Mouse (Mus musculus): ENCODE measurements around the gene Fam227b. TPM values are rescaled to one million over a fixed set of nuclear protein-coding genes. Genes with fewer than 3 reads are reported as not detected.

The Fam227b gene
- total and polyA plus RNA-seq, 3 experiments = not detected

GRCm38 (mm10) chr2:126090432-126090831, 61.4 kb downstream of the Fam227b start:
- TF ChIP-seq EP300 (IDR thresholded peaks at IDR 0.05; ENCODE audit: insufficient read depth, low read depth, low read length) (no peak), CTCF (IDR thresholded peaks at IDR 0.05) (peak; percentile 23; the same call in 1 of the 2 replicates), POLR2A (IDR thresholded peaks at IDR 0.05; ENCODE audit: insufficient read depth, low read depth, low read length) (no peak)
- no peaks in the 10 kb centered on the region for H3K4me1 ChIP-seq (ENCODE audit: control insufficient read depth, insufficient read depth, low read length)
- no peak overlapping the region for H3K9ac ChIP-seq (ENCODE audit: low read depth, low read length)
- no peaks in the 10 kb centered on the region for H3K79me2 ChIP-seq (replicated peaks; ENCODE audit: control insufficient read depth, insufficient read depth, low read length)
- intact Hi-C loops (cut with DNase I) = no loop called here
- no peak for DNase-seq
- WGBS = 63% methylated on average over 5 of the region's 5 CpGs
- H3K36me3 ChIP-seq (ENCODE audit: control insufficient read depth, insufficient read depth, low read length) = no peaks in the 10 kb centered on the region
- no peak overlapping the region for H3K27ac ChIP-seq
- H3K4me3 ChIP-seq = no peak overlapping the region
- no peaks in the 10 kb centered on the region for H3K27me3 ChIP-seq (ENCODE audit: control insufficient read depth, insufficient read depth, low read length)

- peak overlapping the region; percentile 6; the same call in 1 of the 2 replicates for H3K27ac ChIP-seq
- no peak overlapping the region for H3K4me3 ChIP-seq
- H3K36me3 ChIP-seq (ENCODE audit: control insufficient read depth, insufficient read depth, low read length) = no peaks in the 10 kb centered on the region
- H3K27me3 ChIP-seq (ENCODE audit: control insufficient read depth, insufficient read depth, low read length) = no peaks in the 10 kb centered on the region
- peak in 1 of 2 experiments; percentile 36 for DNase-seq
- TF ChIP-seq POLR2A (IDR thresholded peaks at IDR 0.05; ENCODE audit: insufficient read depth, low read depth, low read length) (no peak), EP300 (IDR thresholded peaks at IDR 0.05; ENCODE audit: insufficient read depth, low read depth, low read length) (peak; percentile 90), CTCF (IDR thresholded peaks at IDR 0.05) (no peak)
- no peak overlapping the region for H3K9ac ChIP-seq (ENCODE audit: low read depth, low read length)
- no peaks in the 10 kb centered on the region for H3K4me1 ChIP-seq (ENCODE audit: control insufficient read depth, insufficient read depth, low read length)
- WGBS = 58% methylated on average over 8 of the region's 8 CpGs
- no peaks in the 10 kb centered on the region for H3K79me2 ChIP-seq (replicated peaks; ENCODE audit: control insufficient read depth, insufficient read depth, low read length)
- intact Hi-C loops (cut with DNase I) = no loop called here
Observed at GRCm38 (mm10) chr2:126086187-126086586, 65.6 kb downstream of the Fam227b start.

- H3K27me3 ChIP-seq (ENCODE audit: control insufficient read depth, insufficient read depth, low read length) = no peaks in the 10 kb centered on the region
- no peaks in the 10 kb centered on the region; the same call in 1 of the 2 replicates for H3K36me3 ChIP-seq (ENCODE audit: control insufficient read depth, insufficient read depth, low read length)
- 40% methylated on average over 3 of the region's 3 CpGs for WGBS
- H3K4me3 ChIP-seq = no peak overlapping the region
- no peaks in the 10 kb centered on the region for H3K4me1 ChIP-seq (ENCODE audit: control insufficient read depth, insufficient read depth, low read length)
- H3K27ac ChIP-seq = no peak overlapping the region
- H3K79me2 ChIP-seq (replicated peaks; ENCODE audit: control insufficient read depth, insufficient read depth, low read length) = no peaks in the 10 kb centered on the region
- no peak overlapping the region for H3K9ac ChIP-seq (ENCODE audit: low read depth, low read length)
- peak in 1 of 2 experiments; percentile 45 for DNase-seq
- TF ChIP-seq POLR2A (IDR thresholded peaks at IDR 0.05; ENCODE audit: insufficient read depth, low read depth, low read length) (no peak), EP300 (IDR thresholded peaks at IDR 0.05; ENCODE audit: insufficient read depth, low read depth, low read length) (peak; percentile 80; the same call in 1 of the 2 replicates)
- intact Hi-C loops (cut with DNase I) = no loop called here
Observed at GRCm38 (mm10) chr2:126084326-126084725, 67.5 kb downstream of the Fam227b start.

GRCm38 (mm10) chr2:126079086-126079485, 72.7 kb downstream of the Fam227b start:
- H3K4me1 ChIP-seq (ENCODE audit: control insufficient read depth, insufficient read depth, low read length) = no peaks in the 10 kb centered on the region
- DNase-seq = no peak
- no peaks in the 10 kb centered on the region for H3K27me3 ChIP-seq (ENCODE audit: control insufficient read depth, insufficient read depth, low read length)
- no peaks in the 10 kb centered on the region for H3K79me2 ChIP-seq (replicated peaks; ENCODE audit: control insufficient read depth, insufficient read depth, low read length)
- no peaks in the 10 kb centered on the region; the same call in 1 of the 2 replicates for H3K36me3 ChIP-seq (ENCODE audit: control insufficient read depth, insufficient read depth, low read length)
- WGBS = 60% methylated on average over 2 of the region's 2 CpGs
- intact Hi-C loops (cut with DNase I) = loop anchor here (5.0 kb wide), 1 partner anchor 37 kb away; no protein-coding TSS in a partner anchor
- H3K9ac ChIP-seq (ENCODE audit: low read depth, low read length) = no peak overlapping the region
- no peak overlapping the region; the same call in 1 of the 2 replicates for H3K27ac ChIP-seq
- no peak overlapping the region for H3K4me3 ChIP-seq
- TF ChIP-seq POLR2A (IDR thresholded peaks at IDR 0.05; ENCODE audit: insufficient read depth, low read depth, low read length) = no peak
- TF ChIP-seq CTCF (IDR thresholded peaks at IDR 0.05) = no peak
- no peak for TF ChIP-seq EP300 (IDR thresholded peaks at IDR 0.05; ENCODE audit: insufficient read depth, low read depth, low read length)

GRCm38 (mm10) chr2:126076506-126076905, 75.3 kb downstream of the Fam227b start:
- Histone ChIP-seq H3K4me1 (ENCODE audit: control insufficient read depth, insufficient read depth, low read length) (no peaks in the 10 kb centered on the region), H3K27me3 (ENCODE audit: control insufficient read depth, insufficient read depth, low read length) (no peaks in the 10 kb centered on the region), H3K9ac (ENCODE audit: low read depth, low read length) (no peak overlapping the region), H3K79me2 (replicated peaks; ENCODE audit: control insufficient read depth, insufficient read depth, low read length) (no peaks in the 10 kb centered on the region), H3K4me3 (no peak overlapping the region), H3K36me3 (ENCODE audit: control insufficient read depth, insufficient read depth, low read length) (no peaks in the 10 kb centered on the region; the same call in 1 of the 2 replicates), H3K27ac (no peak overlapping the region)
- no peak for DNase-seq
- intact Hi-C loops (cut with DNase I) = loop anchor here (5.0 kb wide), 1 partner anchor 34 kb away; no protein-coding TSS in a partner anchor
- WGBS = 83% methylated on average over 6 of the region's 6 CpGs
- TF ChIP-seq CTCF (IDR thresholded peaks at IDR 0.05) (no peak), POLR2A (IDR thresholded peaks at IDR 0.05; ENCODE audit: insufficient read depth, low read depth, low read length) (no peak), EP300 (IDR thresholded peaks at IDR 0.05; ENCODE audit: insufficient read depth, low read depth, low read length) (no peak)

GRCm38 (mm10) chr2:126073744-126074143, 78.1 kb downstream of the Fam227b start:
- no peak overlapping the region for H3K4me3 ChIP-seq
- no peak overlapping the region for H3K9ac ChIP-seq (ENCODE audit: low read depth, low read length)
- no peaks in the 10 kb centered on the region for H3K4me1 ChIP-seq (ENCODE audit: control insufficient read depth, insufficient read depth, low read length)
- no peak for TF ChIP-seq EP300 (IDR thresholded peaks at IDR 0.05; ENCODE audit: insufficient read depth, low read depth, low read length)
- no peak for TF ChIP-seq POLR2A (IDR thresholded peaks at IDR 0.05; ENCODE audit: insufficient read depth, low read depth, low read length)
- TF ChIP-seq CTCF (IDR thresholded peaks at IDR 0.05) = no peak
- 78% methylated on average over 4 of the region's 4 CpGs for WGBS
- intact Hi-C loops (cut with DNase I) = no loop called here
- no peaks in the 10 kb centered on the region for H3K79me2 ChIP-seq (replicated peaks; ENCODE audit: control insufficient read depth, insufficient read depth, low read length)
- no peaks in the 10 kb centered on the region for H3K27me3 ChIP-seq (ENCODE audit: control insufficient read depth, insufficient read depth, low read length)
- H3K27ac ChIP-seq = no peak overlapping the region
- no peak for DNase-seq
- no peaks in the 10 kb centered on the region for H3K36me3 ChIP-seq (ENCODE audit: control insufficient read depth, insufficient read depth, low read length)
